Comparison of ENCODE assay signal across 16 mouse cellular contexts in the genomic region with DNA sequence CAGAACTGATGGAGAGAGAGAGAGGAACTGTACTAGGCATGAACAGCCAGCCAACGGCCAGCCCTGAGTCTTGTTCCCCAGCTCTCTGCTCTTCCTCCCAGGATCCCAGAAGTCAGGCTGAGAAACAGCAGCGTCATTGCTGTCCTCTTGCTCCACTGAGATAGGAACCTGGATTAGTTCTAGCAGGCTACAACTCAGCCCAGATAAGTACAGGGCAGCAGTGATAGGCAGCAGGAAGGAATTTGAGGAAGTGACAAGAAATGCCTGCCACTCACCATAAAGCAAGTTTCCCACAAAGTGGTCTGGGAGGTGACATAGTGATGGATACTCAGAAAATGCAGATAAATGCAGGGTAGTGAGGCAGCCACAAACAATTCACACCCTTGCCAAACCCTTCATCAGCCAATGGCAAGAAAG. TPM values are rescaled to one million over a fixed set of nuclear protein-coding genes. Genes with fewer than 3 reads are reported as not detected.
A peak's percentile ranks its signal among the peaks of the same experiment; 100 is the strongest.
DNase-seq lines count a peak whose midpoint lies in the region; ATAC-seq and TF ChIP-seq lines count a peak whose summit lies in the region.
"Had no signal": no experiment of that assay in that cellular context is flagged by ENCODE, and none has a peak within 500 bp of the region (broad histone marks: within the 10 kb centered on the region; RNA-seq: fewer than 3 reads in every experiment).

No protein-coding gene starts in this region.

- peak; percentile 62; the same call in 1 of the 2 replicates for ATAC-seq in heart, embryonic 12.5 days (ENCODE audit: insufficient number of reproducible peaks, low FRiP score)
- peak; percentile 90 for ATAC-seq in megakaryocyte progenitor cell, adult 5-6 weeks (replicated peaks; ENCODE audit: poor library complexity)
- ATAC-seq: forebrain, postnatal 0 days; Patski had no signal

- peak in 1 of 2 experiments; percentile 29; a peak in 1 of 4 replicates for TF ChIP-seq POLR2A in MEL (IDR thresholded peaks at IDR 0.05; ENCODE audit: control insufficient read depth in 1 of 2, insufficient read depth in 1 of 2, low read depth in 1 of 2, low read length in 2 of 2, poor library complexity in 1 of 2)

- no peak for DNase-seq in heart, adult 8-10 months (ENCODE audit: low spot score)
- peak; percentile 91 for DNase-seq in MEL (ENCODE audit: low read depth, low spot score)
- DNase-seq in liver = peak; percentile 40
- DNase-seq in B cell, adult 2 months = no peak
- DNase-seq in urinary bladder, postnatal 14 days (ENCODE audit: low spot score) = no peak
- no peak for DNase-seq in spleen, postnatal 36 days (ENCODE audit: low spot score in 2 of 2)
- DNase-seq: cerebellum, postnatal 25 days; forebrain, postnatal 0 days; gastrocnemius, postnatal 14 days; lung, postnatal 4 days; right cerebral cortex, postnatal 14 days; thymus, postnatal 14 days had no signal

- H3K4me2 ChIP-seq in heart, embryonic 12.5 days = peak overlapping the region; percentile 31; the same call in 1 of the 2 replicates
- H3K4me2 ChIP-seq: embryonic facial prominence, embryonic 15.5 days had no signal

- H3K27me3 ChIP-seq in heart, embryonic 12.5 days (replicated peaks) = no peaks in the 10 kb centered on the region
- H3K27me3 ChIP-seq in MEL (ENCODE audit: control insufficient read depth in 1 of 2, insufficient read depth in 2 of 2, low read length in 2 of 2) = no peaks in the 10 kb centered on the region
- H3K27me3 ChIP-seq: embryonic facial prominence, embryonic 15.5 days; Patski had no signal

- no peaks in the 10 kb centered on the region for H3K9me3 ChIP-seq in heart, embryonic 12.5 days (replicated peaks)
- H3K9me3 ChIP-seq in MEL (replicated peaks; ENCODE audit: insufficient read depth, low read length) = no peaks in the 10 kb centered on the region
- H3K9me3 ChIP-seq: embryonic facial prominence, embryonic 15.5 days had no signal

- peaks cover 14% of the 10 kb centered on the region for H3K36me3 ChIP-seq in heart, embryonic 12.5 days
- H3K36me3 ChIP-seq in MEL (ENCODE audit: control insufficient read depth in 1 of 2, insufficient read depth in 2 of 2, low read length in 2 of 2) = peaks cover 0 to 67% of the 10 kb centered on the region in 2 experiments; a peak in 2 of 4 replicates
- H3K36me3 ChIP-seq: embryonic facial prominence, embryonic 15.5 days had no signal

- no peak for TF ChIP-seq RAD21 in MEL (IDR thresholded peaks at IDR 0.05; ENCODE audit: low read depth, low read length)

- no peak for TF ChIP-seq CTCF in MEL (IDR thresholded peaks at IDR 0.05 in 2 of 3, conservative IDR thresholded peaks at IDR 0.05 in 1 of 3; ENCODE audit: control insufficient read depth in 1 of 3, insufficient read depth in 1 of 3, low read depth in 2 of 3, low read length in 3 of 3, poor library complexity in 1 of 3, severe bottlenecking in 1 of 3)

- no peaks in the 10 kb centered on the region; the same call in 1 of the 2 replicates for H3K79me2 ChIP-seq in MEL (ENCODE audit: control insufficient read depth, insufficient read depth, low read length, poor library complexity)

- peak overlapping the region; percentile 41; the same call in 1 of the 2 replicates for H3K9ac ChIP-seq in heart, embryonic 12.5 days
- H3K9ac ChIP-seq in MEL (ENCODE audit: control insufficient read depth, low read depth, low read length, poor library complexity, severe bottlenecking) = no peak overlapping the region
- H3K9ac ChIP-seq: embryonic facial prominence, embryonic 15.5 days; forebrain, postnatal 0 days had no signal

- no peak overlapping the region for H3K4me3 ChIP-seq in heart, embryonic 12.5 days
- H3K4me3 ChIP-seq in MEL (ENCODE audit: control insufficient read depth in 1 of 2, insufficient read depth in 1 of 2, low read depth in 2 of 2, low read length in 2 of 2) = no peak overlapping the region
- H3K4me3 ChIP-seq: embryonic facial prominence, embryonic 15.5 days had no signal

- WGBS in heart, embryonic 12.5 days = 0% methylated on average over 2 of the region's 2 CpGs

- peak; percentile 99 for TF ChIP-seq EP300 in MEL (IDR thresholded peaks at IDR 0.05; ENCODE audit: low read depth in 1 of 2, low read length in 2 of 2)

- H3K27ac ChIP-seq in heart, embryonic 12.5 days (ENCODE audit: poor library complexity, severe bottlenecking) = peak overlapping the region; percentile 91
- peak overlapping the region; percentile 72 for H3K27ac ChIP-seq in MEL (ENCODE audit: control insufficient read depth, low read depth, low read length)
- H3K27ac ChIP-seq: embryonic facial prominence, embryonic 15.5 days had no signal

- peaks cover 64% of the 10 kb centered on the region for H3K4me1 ChIP-seq in heart, embryonic 12.5 days (replicated peaks)
- peaks cover 46 to 50% of the 10 kb centered on the region in 2 experiments for H3K4me1 ChIP-seq in MEL (ENCODE audit: control insufficient read depth in 1 of 2, insufficient read depth in 2 of 2, low read length in 2 of 2)

TF ChIP-seq in MEL, 35 proteins besides CTCF, POLR2A, EP300 and RAD21:
- TF ChIP-seq ZKSCAN1 (IDR thresholded peaks at IDR 0.05; ENCODE audit: low read depth, low read length) (no peak), ETS1 (IDR thresholded peaks at IDR 0.05; ENCODE audit: low read depth, low read length) (peak; percentile 97), RCOR1 (IDR thresholded peaks at IDR 0.05; ENCODE audit: low read depth, low read length) (peak; percentile 99), KAT2A (conservative IDR thresholded peaks at IDR 0.05; ENCODE audit: low read depth, low read length) (no peak), CHD2 (IDR thresholded peaks at IDR 0.05; ENCODE audit: low read length) (peak; percentile 56), HCFC1 (IDR thresholded peaks at IDR 0.05; ENCODE audit: low read depth, low read length) (0 out of 2 replicates have a peak, but pooled peaks have one; percentile 49), SMC3 (IDR thresholded peaks at IDR 0.05; ENCODE audit: low read depth, low read length) (peak; percentile 12; the same call in 1 of the 2 replicates), POLR2AphosphoS5 (IDR thresholded peaks at IDR 0.05; ENCODE audit: borderline replicate concordance, low read depth, low read length) (no peak), MAFK (IDR thresholded peaks at IDR 0.05; ENCODE audit: borderline replicate concordance, low read depth, low read length) (peak; percentile 89), MAZ (IDR thresholded peaks at IDR 0.05; ENCODE audit: low read depth, low read length) (0 out of 2 replicates have a peak, but pooled peaks have one; percentile 72), E2F4 (IDR thresholded peaks at IDR 0.05; ENCODE audit: borderline replicate concordance, low read depth, low read length) (no peak), ZC3H11A (IDR thresholded peaks at IDR 0.05; ENCODE audit: low read depth, low read length) (no peak), ZMIZ1 (IDR thresholded peaks at IDR 0.05; ENCODE audit: low read depth, low read length) (no peak), UBTF (IDR thresholded peaks at IDR 0.05; ENCODE audit: borderline replicate concordance, insufficient read depth, low read depth, low read length) (no peak), NRF1 (IDR thresholded peaks at IDR 0.05; ENCODE audit: insufficient read depth, low read depth, low read length, poor library complexity, severe bottlenecking) (no peak), NELFE (IDR thresholded peaks at IDR 0.05; ENCODE audit: low read depth, low read length) (no peak), MYB (IDR thresholded peaks at IDR 0.05; ENCODE audit: low read depth, low read length) (peak; percentile 49), MEF2A (IDR thresholded peaks at IDR 0.05; ENCODE audit: extremely low read depth, insufficient replicate concordance, low read depth, low read length, poor library complexity, severe bottlenecking) (peak; percentile 84; the same call in 1 of the 2 replicates), TBP (IDR thresholded peaks at IDR 0.05; ENCODE audit: low read depth, low read length) (peak; percentile 63; the same call in 1 of the 2 replicates), GATA1 (IDR thresholded peaks at IDR 0.05; ENCODE audit: low read depth, low read length) (peak; percentile 99), CHD1 (IDR thresholded peaks at IDR 0.05; ENCODE audit: low read depth, low read length) (no peak), POLR2AphosphoS2 (IDR thresholded peaks at IDR 0.05; ENCODE audit: low read length) (no peak), USF1 (IDR thresholded peaks at IDR 0.05; ENCODE audit: low read depth, low read length) (no peak), SIN3A (IDR thresholded peaks at IDR 0.05; ENCODE audit: low read length) (peak; percentile 92), TAL1 (IDR thresholded peaks at IDR 0.05; ENCODE audit: low read length) (peak; percentile 86), MXI1 (IDR thresholded peaks at IDR 0.05; ENCODE audit: low read depth, low read length) (no peak), GABPA (IDR thresholded peaks at IDR 0.05; ENCODE audit: low read depth, low read length) (peak; percentile 70; the same call in 1 of the 2 replicates), USF2 (IDR thresholded peaks at IDR 0.05; ENCODE audit: borderline replicate concordance in 1 of 2, insufficient read depth in 1 of 2, low read depth in 1 of 2, low read length in 2 of 2) (no peak), MAX (IDR thresholded peaks at IDR 0.05; ENCODE audit: low read length) (peak; percentile 29; the same call in 1 of the 2 replicates), JUND (IDR thresholded peaks at IDR 0.05; ENCODE audit: low read depth, low read length) (peak; percentile 52; the same call in 1 of the 2 replicates), TCF12 (IDR thresholded peaks at IDR 0.05; ENCODE audit: low read depth, low read length) (peak; percentile 98), ZNF384 (IDR thresholded peaks at IDR 0.05; ENCODE audit: low read depth, low read length) (no peak; the same call in 1 of the 2 replicates), MYC (IDR thresholded peaks at IDR 0.05; ENCODE audit: low read depth, low read length) (peak; percentile 71; the same call in 1 of the 2 replicates), ELF1 (IDR thresholded peaks at IDR 0.05; ENCODE audit: low read depth, low read length) (no peak), BHLHE40 (IDR thresholded peaks at IDR 0.05; ENCODE audit: borderline replicate concordance, low read depth, low read length) (peak; percentile 61; the same call in 1 of the 2 replicates)

RNA-seq across cellular contexts. Expression of a gene that starts 48.9 kb away (rescaled TPM):
- polyA plus RNA-seq in heart, embryonic 12.5 days (2016; fragmentation: Nextera tagmentation; extraction: Ambion mirVana) = 75.9 and 81.4 TPM in 2 replicates
- 10 to 100 TPM; 27.9 to 32.8 (median 30.9) TPM for total RNA-seq in heart, adult 8-10 months (2022)
- total RNA-seq in MEL (2012; rRNA removed) = 15.3 and 16.5 TPM in 2 replicates
- polyA plus RNA-seq in MEL (2012; ENCODE audit: insufficient read depth in 1 of 2, insufficient read length in 2 of 2, low read depth in 1 of 2, low replicate concordance in 2 of 2, missing spikeins in 1 of 2) = 1 to 10 TPM in 1 of 2 experiments, not detected in 1; 8.2 TPM
- 12.7 and 24.6 TPM in 2 replicates for total RNA-seq in megakaryocyte progenitor cell, adult 5-6 weeks (2015)
- total RNA-seq in megakaryocyte progenitor cell, adult 5-6 weeks (2017) = 13.0 and 26.3 TPM in 2 replicates

Comparison
In these comparisons a context has a peak if more than half of its experiments do, and no peak if none do; other contexts are left out.
1. DNase-seq: peak in MEL (single experiment) and liver (single experiment); none in heart, adult 8-10 months (single experiment), B cell, adult 2 months (0 of 2), urinary bladder, postnatal 14 days (single experiment) and spleen, postnatal 36 days (0 of 2).